Mouse (Mus musculus) left cerebral cortex, adult 9 months (tissue): ENCODE data around the gene Cnot8.
A peak's percentile ranks its signal among the peaks of the same experiment; 100 is the strongest.
"Not testable (repeated sequence)": the region's sequence is repeated elsewhere in the genome, so short reads cannot be mapped to it uniquely, and the experiment has no call there.

Experiments
- DNase-seq, 2 experiments: peaks; one replicate each; pipeline ENCODE4 v3.0.0; 2022; ENCODE audit warnings: low spot score in 2 of 2

Cnot8 gene

DNA sequence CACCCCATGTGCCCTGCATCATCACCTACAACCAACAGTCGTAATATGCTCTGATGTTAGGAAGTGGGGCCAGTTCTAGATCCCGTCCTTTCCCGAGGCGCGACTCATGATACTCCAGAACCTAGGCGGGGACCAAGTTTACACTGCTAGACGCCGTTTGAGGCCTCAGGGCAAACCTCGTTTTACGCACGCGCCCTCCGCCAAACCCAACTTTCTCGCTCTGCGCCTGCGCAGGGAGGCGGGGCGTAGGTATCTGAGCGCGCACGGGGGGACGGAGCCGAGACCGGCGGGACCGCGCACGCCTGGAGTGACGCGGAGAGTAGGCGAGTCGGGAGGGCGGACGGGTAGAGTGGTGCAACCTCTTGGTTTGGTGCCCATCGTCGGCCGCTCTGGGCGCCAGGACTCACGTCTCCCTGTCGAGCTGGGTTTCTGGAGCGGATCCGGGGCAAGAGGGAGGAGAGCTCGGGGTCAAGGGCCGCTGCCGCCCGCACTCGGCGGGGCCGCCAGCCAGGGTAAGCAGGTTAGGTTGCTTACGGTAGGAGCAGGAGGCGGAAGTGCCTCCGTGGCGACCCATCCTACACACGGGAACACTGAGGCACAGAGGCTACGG lies at the start of gene Cnot8:
Gene Cnot8, plus strand, starts transcription at position 457 of the 610 bp plus-strand sequence.
- peak; percentile 96 to 99 for DNase-seq

DNA sequence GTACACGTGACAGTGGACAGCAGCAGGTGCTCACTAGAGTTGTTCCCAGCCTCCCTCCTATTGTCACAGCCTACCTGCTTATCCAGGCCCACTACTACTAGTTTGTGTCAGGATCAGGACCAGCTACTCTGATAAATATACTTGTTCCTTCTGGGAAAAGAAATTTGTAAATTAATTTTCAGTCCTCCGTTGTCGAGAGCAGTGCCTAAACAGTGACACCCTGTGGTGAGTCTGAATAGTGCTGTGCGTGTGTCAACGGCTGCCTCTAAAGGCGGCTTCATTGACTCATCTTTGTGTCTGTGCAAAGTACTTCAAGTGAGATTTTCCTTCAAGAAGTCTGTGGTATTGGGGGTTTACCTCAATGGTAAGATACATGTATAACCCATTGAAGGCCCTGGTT lies 46.5 kb upstream of the Cnot8 start:
- DNase-seq: peak in 1 of 2 experiments; percentile 60

DNA sequence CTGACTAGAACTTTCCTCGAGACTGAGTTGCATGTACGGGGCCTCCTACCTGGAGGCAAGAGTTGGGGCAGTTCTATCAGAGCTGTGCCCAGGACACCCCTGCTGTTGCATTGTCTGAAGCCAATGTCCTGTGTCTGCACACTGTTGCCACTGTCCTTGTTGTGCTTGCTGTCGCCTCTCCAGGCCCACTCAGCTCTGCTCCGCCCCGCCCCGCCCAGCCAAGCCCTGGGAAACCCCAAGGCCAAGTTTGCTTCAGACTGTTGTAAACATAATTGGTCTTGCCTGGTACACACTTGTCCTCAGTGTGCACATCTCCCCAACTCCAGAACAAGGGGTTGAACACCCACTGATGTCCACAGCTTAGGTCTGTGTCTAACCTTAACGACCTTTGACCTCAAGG lies 44.2 kb upstream of the Cnot8 start:
- not testable (repeated sequence) for DNase-seq

DNA sequence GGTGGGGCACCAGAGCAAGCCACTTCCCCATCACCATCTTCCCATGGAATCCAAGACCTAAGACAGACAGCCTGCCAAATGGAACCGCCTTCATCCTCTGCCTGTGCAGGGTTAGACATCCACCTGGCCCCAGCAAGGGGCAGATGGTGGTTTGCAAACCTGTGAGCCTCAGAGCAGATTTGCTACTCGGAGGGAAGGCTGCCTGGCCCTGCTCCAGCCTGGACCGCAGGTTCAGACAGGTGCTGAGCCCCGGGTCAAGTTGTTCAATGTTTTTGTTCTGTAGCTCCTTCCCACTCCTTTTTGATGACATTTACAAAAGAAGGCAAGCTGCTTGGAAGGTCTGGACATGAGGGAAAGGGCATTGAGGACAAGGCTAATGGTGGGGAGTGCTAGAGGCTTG lies 42.7 kb upstream of the Cnot8 start:
- DNase-seq: not testable (repeated sequence)

DNA sequence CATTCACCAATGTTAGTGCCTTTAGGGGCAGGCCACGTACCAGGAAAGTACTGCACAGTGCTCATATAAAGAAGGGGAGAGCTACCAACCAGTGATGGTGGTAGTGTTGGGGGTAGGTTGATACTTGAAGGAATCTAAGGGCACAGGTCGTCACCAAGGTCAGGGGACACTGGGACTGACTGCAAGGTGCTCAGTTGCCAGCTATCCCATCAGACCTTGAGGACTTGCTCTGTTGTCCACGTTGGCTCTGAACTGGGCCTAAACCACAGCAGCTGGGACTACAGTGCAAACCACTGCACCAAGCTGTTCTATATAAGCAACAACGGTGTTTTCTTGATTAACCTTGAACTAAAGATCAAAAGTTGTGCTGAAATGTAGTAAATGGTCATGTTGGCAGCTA lies 41.4 kb upstream of the Cnot8 start:
- DNase-seq: no peak

DNA sequence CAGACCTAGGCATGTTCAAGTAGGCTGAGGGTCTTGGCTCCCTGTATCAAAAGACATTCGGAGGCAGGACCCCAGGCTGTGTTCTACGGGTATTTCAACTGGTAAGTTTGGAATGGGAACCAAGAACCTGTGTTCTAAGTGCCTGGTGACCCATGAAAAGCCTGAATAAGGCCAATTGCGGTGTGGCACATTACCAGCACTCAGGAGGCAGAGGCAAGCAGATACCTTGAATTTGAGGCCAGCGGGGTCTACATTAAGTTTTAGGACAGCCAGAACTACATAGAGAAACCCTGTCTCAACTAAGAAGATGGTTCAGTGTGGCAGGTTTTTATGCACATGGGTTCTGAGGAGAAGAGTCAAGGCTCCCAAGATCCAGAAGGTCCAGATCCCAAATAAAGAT lies 38.9 kb upstream of the Cnot8 start:
- DNase-seq: no peak

DNA sequence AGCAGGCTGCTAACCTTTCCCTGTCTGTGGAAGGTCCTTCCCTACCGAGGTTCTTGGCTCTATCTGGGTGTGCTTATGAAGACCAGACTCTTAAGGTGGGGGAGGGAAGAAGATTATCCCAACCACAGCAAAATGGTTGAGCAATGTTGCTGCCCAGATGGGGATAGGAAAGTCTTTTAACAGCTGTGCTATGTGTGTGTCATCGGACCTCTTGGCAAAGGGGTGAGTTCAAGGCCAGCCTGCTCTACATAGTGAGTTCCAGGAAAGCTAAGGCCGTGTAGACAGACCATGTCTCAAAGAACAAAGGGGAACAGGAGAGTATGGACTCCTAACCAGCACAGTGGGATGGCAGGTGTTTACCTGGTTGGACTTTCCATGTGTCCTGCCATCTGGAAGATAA lies 31.0 kb upstream of the Cnot8 start:
- DNase-seq: no peak

DNA sequence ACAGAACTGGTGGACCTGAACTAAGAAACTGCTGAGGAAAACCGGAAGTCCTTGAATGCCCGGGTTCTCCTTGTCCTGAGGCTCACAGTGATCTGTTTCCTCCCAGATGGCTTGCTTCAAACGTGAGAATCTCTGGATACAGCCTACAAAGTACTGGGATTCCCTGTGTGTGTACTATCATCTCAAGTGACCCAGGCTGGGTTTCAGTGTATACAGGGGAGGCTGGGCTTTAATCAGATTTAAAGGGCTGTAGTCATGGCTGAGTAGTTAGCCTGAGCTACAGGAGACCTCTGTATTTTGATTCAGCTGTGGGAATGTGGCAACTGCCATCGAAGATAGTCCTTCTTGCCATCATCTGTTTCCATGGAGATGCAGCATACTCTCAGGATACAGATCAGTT lies 26.7 kb upstream of the Cnot8 start:
- DNase-seq: no peak

DNA sequence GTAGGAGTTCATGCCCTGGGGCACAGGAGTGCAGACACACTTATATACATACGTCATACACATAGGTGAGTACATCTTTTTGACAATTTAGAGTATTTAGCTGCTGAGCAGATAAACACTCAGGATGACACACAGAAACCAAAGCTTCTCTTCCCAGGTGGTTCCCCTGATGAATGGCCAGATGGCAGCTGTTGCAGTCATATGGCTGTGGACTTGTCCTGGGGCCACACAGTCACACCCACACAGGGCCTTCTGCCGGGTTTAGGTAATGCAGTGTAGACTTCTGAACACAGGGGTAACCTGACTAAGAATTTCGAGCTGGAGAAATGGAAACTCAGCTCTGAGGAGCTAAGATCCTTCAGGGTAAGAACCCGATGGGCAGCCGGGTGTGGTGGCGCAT lies 22.2 kb upstream of the Cnot8 start:
- no peak for DNase-seq

DNA sequence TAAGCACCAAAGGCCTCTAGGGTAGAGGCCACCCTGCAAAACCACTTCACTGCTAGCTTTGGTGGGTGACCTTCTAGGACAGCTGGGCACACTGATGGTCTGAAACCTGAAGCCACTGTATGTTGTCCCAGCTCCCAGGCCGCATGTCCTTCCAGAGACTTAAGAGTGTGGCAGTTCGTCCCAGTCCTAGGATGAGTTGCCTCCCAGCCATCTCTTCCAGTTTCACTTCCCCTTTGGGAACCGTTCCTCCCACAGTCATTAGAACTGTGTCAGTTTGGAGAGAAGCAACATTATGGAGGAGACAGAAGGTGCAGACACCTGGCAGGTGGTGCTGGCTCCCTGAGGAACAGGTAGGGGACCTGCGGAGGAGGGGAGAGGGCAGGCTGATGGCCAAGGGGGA lies 11.4 kb upstream of the Cnot8 start:
- no peak for DNase-seq

DNA sequence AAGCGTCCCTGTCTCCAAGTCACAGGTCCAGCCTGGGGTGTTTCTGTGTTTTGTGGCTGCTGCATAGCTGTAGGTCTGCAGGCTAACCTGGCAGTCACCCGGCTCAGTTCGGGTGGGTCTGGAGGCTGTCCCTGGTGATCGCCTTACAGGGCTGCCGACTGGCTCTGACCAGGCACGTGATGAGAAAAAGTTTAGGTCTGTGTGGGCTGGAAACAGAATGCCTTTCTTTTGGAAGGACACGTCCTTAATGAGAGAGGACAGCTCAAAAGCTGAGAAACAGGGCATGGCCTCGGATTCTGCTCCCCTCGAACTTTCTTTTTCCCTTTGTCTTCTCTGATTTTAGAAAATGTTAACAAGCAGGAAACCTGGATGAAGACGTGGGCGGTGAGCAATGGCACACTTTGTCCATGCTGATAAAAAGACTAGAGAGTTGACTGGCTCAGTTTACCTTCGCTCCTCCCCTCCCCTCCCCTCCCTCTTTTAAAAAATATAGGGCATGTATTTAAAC lies 10.9 kb upstream of the Cnot8 start, which contains the start of gene Gm12248:
Gene Gm12248, minus strand, starts transcription at position 114 of the 508 bp plus-strand sequence.
- DNase-seq: no peak

DNA sequence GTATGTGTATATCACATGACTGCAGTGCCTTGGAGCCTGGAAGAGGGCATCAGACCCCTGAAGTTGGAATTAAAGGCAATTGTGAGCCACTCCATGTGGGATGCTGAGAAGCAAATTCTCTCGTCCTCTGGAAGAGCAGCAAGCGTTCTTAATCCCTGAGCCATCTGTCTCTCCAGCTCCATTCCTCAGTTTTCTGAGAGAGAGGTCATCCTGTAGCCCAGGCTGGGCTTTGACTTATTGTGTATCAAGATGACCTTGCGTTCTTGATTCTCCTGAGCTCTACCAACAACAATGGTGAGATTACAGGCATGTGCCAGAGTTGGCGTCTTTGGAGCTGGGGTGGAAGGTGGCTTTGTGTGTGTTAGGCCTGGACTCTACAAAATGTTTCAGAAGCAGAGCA lies 9.2 kb upstream of the Cnot8 start:
- no peak for DNase-seq

DNA sequence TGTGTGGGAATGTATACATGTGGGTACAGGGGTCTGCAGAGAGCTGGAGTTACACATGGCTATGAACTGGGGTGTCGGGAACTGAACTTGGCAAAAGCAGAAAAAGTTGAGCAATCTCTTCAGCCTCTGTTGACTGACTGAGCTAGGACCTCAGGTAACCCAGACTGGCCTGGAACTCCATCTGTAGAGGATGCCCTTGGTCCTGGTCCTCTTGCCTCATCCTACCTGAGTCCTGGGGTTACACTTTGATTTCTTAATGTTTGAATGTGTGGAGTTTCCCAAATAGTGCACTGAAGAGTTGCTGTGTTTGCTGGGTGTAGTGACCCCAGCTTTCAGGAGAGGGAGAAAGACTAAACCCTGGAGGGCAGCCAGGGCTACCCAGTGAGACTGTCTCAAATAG lies 8.4 kb upstream of the Cnot8 start:
- no peak for DNase-seq

DNA sequence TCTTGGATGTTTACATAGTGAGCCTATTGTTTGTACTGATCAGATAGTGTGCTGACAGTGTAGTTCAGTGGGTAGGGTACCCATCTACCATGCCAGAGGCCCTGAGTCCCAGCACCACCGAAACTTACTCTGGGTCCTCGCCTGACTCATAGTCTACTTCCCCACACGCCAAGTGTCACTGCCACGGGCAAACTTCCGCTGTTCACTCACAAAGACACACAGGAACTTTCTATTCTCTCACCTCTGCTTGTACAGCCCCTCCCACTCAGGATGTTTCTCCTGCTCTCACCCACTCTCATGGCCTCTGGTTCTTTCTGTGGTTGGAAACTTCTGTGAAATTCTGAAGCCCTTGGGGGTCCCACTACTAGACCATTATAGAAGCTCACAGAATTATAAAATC lies 7.8 kb upstream of the Cnot8 start:
- DNase-seq: no peak

DNA sequence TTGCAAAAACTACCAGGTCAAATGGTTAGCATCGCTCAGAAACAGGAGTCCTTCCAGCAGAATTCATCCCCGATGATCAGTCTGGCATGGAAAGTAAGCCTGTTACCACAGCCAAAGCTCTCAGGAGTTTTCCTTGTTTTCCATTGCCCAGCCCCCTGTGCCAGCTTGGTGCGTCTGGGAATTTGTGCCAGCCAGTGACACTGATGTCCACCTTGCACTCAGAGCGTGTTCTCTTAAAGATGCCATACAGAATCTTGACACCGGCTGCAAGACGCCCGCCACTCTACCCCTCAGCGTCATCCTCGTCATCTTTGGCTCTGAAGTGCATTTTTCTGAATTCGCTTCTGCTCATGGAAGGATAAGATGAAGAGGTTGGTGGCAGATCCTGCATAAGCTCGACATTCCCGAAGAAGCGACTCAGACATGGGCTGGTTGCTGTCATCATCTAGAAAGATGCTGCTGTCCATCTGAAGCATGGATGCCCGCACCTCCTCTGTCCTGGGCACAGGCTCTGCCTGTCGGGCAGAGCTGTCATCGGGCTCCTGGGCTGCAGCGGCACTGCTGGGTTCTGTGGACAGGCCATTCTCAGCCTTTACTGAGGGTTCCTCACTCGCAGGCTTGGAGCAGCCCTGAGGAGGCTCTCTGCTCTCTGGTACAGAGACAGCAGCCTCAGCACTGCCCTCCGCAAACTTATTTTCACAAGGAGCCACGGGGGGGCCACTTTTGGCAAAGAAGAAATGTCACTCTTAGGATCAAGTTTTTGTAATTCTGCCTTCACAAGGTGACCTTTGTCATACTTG lies 6.9 kb upstream of the Cnot8 start:
- DNase-seq: no peak

DNA sequence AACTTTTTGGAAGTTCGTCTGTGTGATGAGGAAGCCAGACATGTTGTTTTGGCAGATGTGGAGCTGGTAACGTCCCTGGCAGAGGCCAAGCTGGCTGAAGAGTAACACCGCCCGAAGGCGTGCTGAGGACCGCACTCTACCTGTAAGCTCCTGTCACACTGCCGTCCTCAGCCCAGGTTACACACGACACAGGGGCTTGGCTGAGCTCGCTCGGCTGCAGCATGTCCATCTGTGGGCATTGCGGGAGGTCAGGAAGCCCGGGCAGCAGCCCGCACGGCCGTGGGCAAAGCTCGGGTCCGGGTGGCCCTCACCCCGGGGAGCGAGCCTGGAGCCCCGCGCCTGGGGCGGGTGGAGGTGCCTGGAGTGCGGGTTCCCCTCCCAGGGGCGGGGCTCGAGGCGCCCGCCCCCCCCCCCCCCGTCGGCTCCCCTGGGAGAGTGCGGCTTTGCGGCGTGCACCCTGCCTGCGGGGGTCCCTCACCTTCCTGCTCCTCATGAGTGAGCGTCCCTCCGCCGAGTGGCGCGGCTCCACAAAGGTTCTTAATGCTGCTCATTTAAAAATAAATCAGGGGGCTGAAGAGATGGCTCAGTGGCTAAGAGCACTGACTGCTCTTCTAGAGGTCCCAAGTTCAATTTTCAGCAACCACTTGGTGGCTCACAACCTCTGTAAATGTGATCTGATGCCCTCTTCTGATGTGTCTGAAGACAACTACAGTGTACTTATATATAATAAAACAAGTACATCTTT lies 6.2 kb upstream of the Cnot8 start:
- no peak for DNase-seq

DNA sequence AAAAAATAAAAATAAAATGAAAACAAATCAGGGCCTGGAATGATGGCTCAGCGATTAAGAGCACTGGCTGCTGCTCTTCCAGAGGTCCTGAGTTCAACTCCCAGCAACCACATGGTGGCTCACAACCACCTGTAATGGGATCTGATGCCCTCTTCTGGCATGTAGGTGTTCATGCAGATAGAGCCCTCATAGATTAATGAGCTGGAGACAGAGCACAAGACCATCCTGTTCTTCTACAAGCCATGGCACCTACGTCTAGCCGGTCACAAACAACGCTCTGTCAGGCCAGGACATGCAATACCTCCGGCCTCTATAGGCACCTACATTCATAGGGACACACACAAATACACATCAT lies 5.6 kb upstream of the Cnot8 start:
- not testable (repeated sequence) for DNase-seq

DNA sequence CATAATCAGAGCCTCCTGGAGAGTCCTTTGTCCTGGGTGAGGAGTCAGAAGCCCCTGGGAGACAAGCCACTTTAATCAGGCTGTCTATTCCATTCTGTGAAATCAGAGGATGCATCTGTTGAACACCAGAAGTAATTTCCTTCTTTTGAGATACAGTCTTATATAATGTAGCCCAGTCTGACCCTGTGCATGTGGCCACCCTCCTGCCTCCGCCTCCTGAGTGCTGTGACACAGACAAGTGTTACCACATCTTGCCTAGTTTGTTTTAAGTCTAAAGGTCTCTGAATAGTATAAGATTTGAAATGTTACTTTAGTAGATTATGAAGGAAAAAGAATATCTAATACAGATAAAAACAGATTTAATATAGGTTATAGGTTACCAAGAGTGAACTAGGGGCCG lies 3.9 kb upstream of the Cnot8 start:
- DNase-seq: no peak

DNA sequence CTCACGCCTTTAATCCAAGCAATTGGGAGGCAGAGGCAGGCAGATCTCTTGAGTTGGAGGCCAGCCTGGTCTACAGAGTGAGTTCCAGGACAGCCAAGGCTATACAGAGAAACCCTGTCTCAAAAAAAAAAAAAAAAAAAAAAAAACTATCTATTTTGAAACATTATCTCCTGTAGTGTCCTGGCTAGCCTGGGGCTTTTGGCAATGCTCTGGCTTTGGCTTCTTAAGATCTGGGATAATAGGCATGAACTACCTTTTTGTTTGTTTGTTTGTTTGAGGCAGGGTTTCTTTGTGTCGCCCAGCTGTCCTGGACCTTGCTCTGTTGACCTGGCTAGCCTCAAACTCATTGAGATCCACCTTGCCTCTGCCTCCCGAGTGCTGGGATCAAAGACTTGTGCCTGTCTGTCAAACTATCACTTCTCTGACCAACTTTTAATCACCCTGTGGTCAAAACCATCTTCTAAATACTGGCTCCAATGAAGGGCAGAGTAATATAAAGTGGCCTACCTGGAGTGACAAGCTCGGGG lies 2.7 kb upstream of the Cnot8 start:
- no peak for DNase-seq

DNA sequence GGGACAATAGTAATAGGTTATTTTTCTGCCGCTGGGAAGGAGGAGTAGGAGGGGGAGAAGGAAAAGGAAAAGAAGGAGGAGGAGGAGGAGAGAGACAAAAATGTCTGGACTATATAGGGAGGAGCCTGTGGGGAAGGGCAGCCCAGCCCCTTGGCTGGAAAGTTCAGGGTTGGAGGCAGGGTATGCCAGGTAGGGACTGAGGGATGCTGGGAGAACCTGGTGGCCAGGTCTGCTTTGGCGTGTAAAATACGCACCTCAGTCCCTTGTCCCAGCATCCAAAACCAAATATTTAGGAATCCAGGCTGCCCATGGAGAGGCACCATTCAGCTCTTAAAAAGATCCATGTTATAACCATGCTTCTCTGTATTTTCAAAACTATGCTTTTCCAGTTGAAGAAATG lies 1.8 kb upstream of the Cnot8 start:
- DNase-seq: no peak

DNA sequence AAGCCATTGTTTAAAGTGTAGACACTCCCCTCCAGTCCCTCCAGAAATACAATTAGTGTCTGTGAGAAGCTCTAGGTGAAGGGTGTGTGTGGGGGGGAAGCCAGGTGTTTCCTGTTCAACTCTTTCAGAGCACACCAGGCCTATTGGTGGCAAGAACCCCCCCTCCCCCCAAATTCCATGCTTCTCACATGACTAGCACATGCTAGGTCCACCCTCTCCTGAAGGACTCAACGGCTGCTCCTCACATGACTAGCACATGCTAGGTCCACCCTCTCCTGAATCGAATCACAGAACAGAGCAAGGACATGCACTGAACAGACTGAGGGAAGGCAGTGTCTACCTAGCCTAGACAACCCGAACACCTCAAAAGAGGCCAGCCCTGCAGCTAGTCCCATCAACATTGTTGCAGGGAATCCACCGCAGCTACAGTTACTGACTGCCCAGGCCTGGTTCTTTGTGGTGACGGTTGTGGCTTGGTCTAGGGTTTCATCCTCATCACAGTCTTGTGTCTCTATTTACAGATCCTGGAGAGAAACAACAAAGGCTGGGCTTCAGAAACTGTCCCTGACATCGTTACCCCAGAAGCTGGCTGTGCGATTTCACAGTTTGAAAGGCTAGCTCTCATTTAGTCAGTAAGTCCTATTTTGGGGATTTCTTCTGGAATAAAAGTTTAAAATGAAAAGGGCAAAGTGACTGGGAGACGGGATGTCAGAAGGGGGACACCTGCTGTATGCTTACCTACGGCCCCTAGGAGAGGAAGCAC lies 1.2 kb upstream of the Cnot8 start:
- DNase-seq: no peak

DNA sequence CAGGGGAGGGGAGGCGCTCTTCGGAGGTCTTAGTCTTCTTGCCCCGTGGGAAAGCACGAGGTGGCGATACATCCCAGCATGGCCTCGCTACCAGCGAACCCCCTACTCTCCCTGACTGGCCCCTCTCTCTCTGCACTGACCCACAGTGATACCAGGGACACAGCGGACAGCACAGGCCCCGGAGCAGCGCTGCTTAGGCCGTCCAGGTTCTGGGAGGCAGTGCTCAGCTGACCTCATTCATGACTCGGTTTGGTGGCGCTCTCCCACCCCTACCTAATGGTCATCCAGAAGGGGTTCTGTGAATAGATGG lies 654 bp upstream of the Cnot8 start:
- no peak for DNase-seq
